Mouse (Mus musculus) heart, adult 2 months (tissue): ENCODE measurements around the gene Ctdspl.

Experiments
- CTCF ChIP-seq: fragments of 200-600 bp; IDR thresholded peaks from 2 replicates; pipeline ENCODE4 v1.8.1; 2022; ENCODE audit warnings: antibody characterized with exemption, mild to moderate bottlenecking, moderate library complexity
- EP300 ChIP-seq: fragments of 200-500 bp; IDR thresholded peaks from 2 replicates; pipeline ENCODE4 v1.6.1; 2011; ENCODE audit warnings: low read depth, low read length, control low read depth; ENCODE audit not compliant: insufficient read depth
- POLR2A ChIP-seq: fragments of 200-500 bp; IDR thresholded peaks from 2 replicates; pipeline ENCODE4 v1.6.1; 2011; ENCODE audit warnings: mild to moderate bottlenecking, low read depth, low read length, control low read depth; ENCODE audit not compliant: insufficient read depth

GRCm38 (mm10) chr9:119029568-119029967 lies 103.3 kb downstream of the Ctdspl start:
- TF ChIP-seq CTCF = peak; percentile 91
- TF ChIP-seq POLR2A = no peak
- TF ChIP-seq EP300 = peak; percentile 62; the same call in 1 of the 2 replicates
